13 mouse cellular contexts compared by ENCODE assay signal in genomic region chr13:52875541-52876325, GRCm38 (mm10). TPM values are rescaled to one million over a fixed set of nuclear protein-coding genes. Genes with fewer than 3 reads are reported as not detected.
DNase-seq lines count a peak whose midpoint lies in the region; ATAC-seq and TF ChIP-seq lines count a peak whose summit lies in the region.
"Had no signal": no experiment of that assay in that cellular context is flagged by ENCODE, and none has a peak within 500 bp of the region (broad histone marks: within the 10 kb centered on the region; RNA-seq: fewer than 3 reads in every experiment).

No protein-coding gene starts in this region.

- ATAC-seq in forebrain, postnatal 0 days, result peak; percentile 70

- no peaks in the 10 kb centered on the region for H3K9me3 ChIP-seq in forebrain, postnatal 0 days (ENCODE audit: low read length)
- H3K9me3 ChIP-seq: embryonic facial prominence, embryonic 12.5 days had no signal

- DNase-seq in frontal cortex, postnatal 14 days (ENCODE audit: low spot score in 2 of 2), result peak; percentile 28 to 40
- DNase-seq in frontal cortex, postnatal 25 days (ENCODE audit: low spot score in 2 of 2), result no peak
- peak; percentile 61 to 62 for DNase-seq in left cerebral cortex, postnatal 36 days (ENCODE audit: low spot score in 2 of 2)
- DNase-seq in left cerebral cortex, adult 11 months (ENCODE audit: low spot score), result no peak
- DNase-seq in forebrain, postnatal 0 days, result no peak
- DNase-seq in right cerebral cortex, postnatal 25 days, result peak; percentile 52
- no peak for DNase-seq in spleen, postnatal 4 days (ENCODE audit: low spot score in 2 of 2)
- no peak for DNase-seq in layer of hippocampus, postnatal 14 days (ENCODE audit: low spot score in 2 of 2)
- DNase-seq: cerebellum, adult 9-11 months; liver; lung, postnatal 10 days; thymus, adult 2 months had no signal

- no peaks in the 10 kb centered on the region for H3K36me3 ChIP-seq in forebrain, postnatal 0 days (ENCODE audit: insufficient read depth)
- H3K36me3 ChIP-seq: embryonic facial prominence, embryonic 12.5 days had no signal

- peaks cover 17% of the 10 kb centered on the region; the same call in 1 of the 2 replicates for H3K4me1 ChIP-seq in forebrain, postnatal 0 days (ENCODE audit: insufficient read depth)

- intact Hi-C loops in left cerebral cortex, postnatal 36 days (cut with DNase I), result loop anchor here (5.0 kb wide), 2 partner anchors 58 to 107 kb away; partner anchors contain the start of gene Nfil3

- no peak overlapping the region for H3K4me3 ChIP-seq in forebrain, postnatal 0 days (ENCODE audit: low read depth, low read length)
- H3K4me3 ChIP-seq: embryonic facial prominence, embryonic 12.5 days had no signal

- no peak overlapping the region for H3K9ac ChIP-seq in forebrain, postnatal 0 days
- H3K9ac ChIP-seq: embryonic facial prominence, embryonic 12.5 days had no signal

- WGBS in forebrain, postnatal 0 days, result 59% methylated on average over 25 of the region's 25 CpGs

- H3K4me2 ChIP-seq in forebrain, postnatal 0 days (ENCODE audit: low read depth), result no peak overlapping the region
- H3K4me2 ChIP-seq: embryonic facial prominence, embryonic 12.5 days had no signal

- no peaks in the 10 kb centered on the region for H3K27me3 ChIP-seq in forebrain, postnatal 0 days (ENCODE audit: insufficient read depth, low read length)
- H3K27me3 ChIP-seq: embryonic facial prominence, embryonic 12.5 days had no signal

- no peak overlapping the region for H3K27ac ChIP-seq in forebrain, postnatal 0 days (ENCODE audit: low read depth, low read length)
- H3K27ac ChIP-seq: embryonic facial prominence, embryonic 12.5 days had no signal

- no peak for TF ChIP-seq CTCF in forebrain, postnatal 0 days (IDR thresholded peaks at IDR 0.05; ENCODE audit: low read depth)

RNA-seq across cellular contexts. Expression of gene Auh, which starts 53.7 kb away (rescaled TPM):
- total RNA-seq in left cerebral cortex, postnatal 36 days (2021), result 100 to 1,000 TPM in 1 of 2 experiments, 10 to 100 TPM in 1; 94.7 to 102 TPM
- total RNA-seq in forebrain, postnatal 0 days (2014; rRNA removed), result 50.3 and 56.2 TPM in 2 replicates
- polyA plus RNA-seq in forebrain, postnatal 0 days (2015; fragmentation: Nextera tagmentation; extraction: Ambion mirVana), result 55.3 and 58.7 TPM in 2 replicates
- 100 to 1,000 TPM in 1 of 2 experiments, 10 to 100 TPM in 1; 99.3 to 109 TPM for total RNA-seq in layer of hippocampus, postnatal 14 days (2021)

Comparison
In these comparisons a context has a peak if more than half of its experiments do, and no peak if none do; other contexts are left out.
1. DNase-seq: peak in frontal cortex, postnatal 14 days (2 of 2), left cerebral cortex, postnatal 36 days (2 of 2) and right cerebral cortex, postnatal 25 days (single experiment); none in frontal cortex, postnatal 25 days (0 of 2), left cerebral cortex, adult 11 months (single experiment), forebrain, postnatal 0 days (single experiment), spleen, postnatal 4 days (0 of 2) and layer of hippocampus, postnatal 14 days (0 of 2).